Mouse (Mus musculus) liver, embryonic 16.5 days (tissue): Measurements from ENCODE around the gene Rftn1. TPM values are rescaled to one million over a fixed set of nuclear protein-coding genes. Genes with fewer than 3 reads are reported as not detected.

Experiments
- ATAC-seq: fragments of 200-750 bp; cut with Nextera tagmentation; 2 replicates; pipeline ENCODE4 v1.8.0; 2017; ENCODE audit warnings: low read depth, mild to moderate bottlenecking, moderate number of reproducible peaks, moderate library complexity
- H3K27ac ChIP-seq: fragments of 300-500 bp; sonication (generic); 2 replicates; pipeline ENCODE4 v1.5.1; 2014; ENCODE audit warnings: mild to moderate bottlenecking, low read length
- H3K27me3 ChIP-seq: fragments of 300-500 bp; sonication (generic); 2 replicates; pipeline ENCODE4 v1.6.1; 2014; ENCODE audit warnings: low read depth, low read length, mixed read lengths; ENCODE audit not compliant: control insufficient read depth, insufficient read depth
- H3K36me3 ChIP-seq: fragments of 300-500 bp; sonication (generic); 2 replicates; pipeline ENCODE4 v1.6.1; 2014; ENCODE audit warnings: mild to moderate bottlenecking; ENCODE audit not compliant: control insufficient read depth, insufficient read depth
- H3K4me1 ChIP-seq: fragments of 300-500 bp; sonication (generic); 2 replicates; pipeline ENCODE4 v1.6.1; 2014; ENCODE audit warnings: low read depth, low read length, mixed read lengths; ENCODE audit not compliant: control insufficient read depth
- H3K4me2 ChIP-seq: fragments of 300-500 bp; sonication (generic); 2 replicates; pipeline ENCODE4 v1.6.1; 2014; ENCODE audit warnings: low read depth, low read length, mixed read lengths
- H3K4me3 ChIP-seq: fragments of 300-500 bp; sonication (generic); 2 replicates; pipeline ENCODE4 v1.5.1; 2014; ENCODE audit warnings: low read depth, mild to moderate bottlenecking, low read length
- H3K9ac ChIP-seq: fragments of 300-500 bp; sonication (generic); 2 replicates; pipeline ENCODE4 v1.6.1; 2014; ENCODE audit warnings: low read depth, low read length
- H3K9me3 ChIP-seq: fragments of 300-500 bp; sonication (generic); replicated peaks from 2 replicates; pipeline ENCODE4 v1.6.1; 2016; ENCODE audit warnings: low read length; ENCODE audit not compliant: control insufficient read depth
- WGBS: fragments of 180-500 bp; shearing (Covaris S2); extraction: QIAGEN DNeasy Blood & Tissue Kit; methylation state at CpG from one replicate; pipeline ENCODE4 v1.1.7; 2014; ENCODE audit not compliant: insufficient replicate concordance; 5-methylcytosine and 5-hydroxymethylcytosine counted together
- polyA plus RNA-seq: library from polyadenylated mRNA; unstranded; fragments of >200 nt; fragmentation: Nextera tagmentation; extraction: Ambion mirVana; gene quantifications from 2 replicates; pipeline ENCODE4 v1.2.1, GENCODE M21; 2015

Rftn1 gene
- polyA plus RNA-seq, 1 experiment from 2014 or later, result 4.0 TPM

- WGBS, result 39% methylated on average over 4 of the region's 4 CpGs
- Histone ChIP-seq H3K9ac (no peak overlapping the region), H3K4me3 (no peak overlapping the region), H3K4me1 (no peaks in the 10 kb centered on the region), H3K36me3 (no peaks in the 10 kb centered on the region), H3K4me2 (no peak overlapping the region), H3K27ac (no peak overlapping the region), H3K27me3 (no peaks in the 10 kb centered on the region), H3K9me3 (no peaks in the 10 kb centered on the region)
- ATAC-seq, result no peak
These were observed 39.1 kb upstream of the Rftn1 start for GRCm38 (mm10) chr17:50229534-50229933.

GRCm38 (mm10) chr17:50227366-50227765, 36.9 kb upstream of the Rftn1 start:
- H3K27me3 ChIP-seq, result no peaks in the 10 kb centered on the region
- 48% methylated on average over 7 of the region's 7 CpGs for WGBS
- H3K36me3 ChIP-seq, result no peaks in the 10 kb centered on the region
- H3K4me2 ChIP-seq, result no peak overlapping the region
- no peak overlapping the region for H3K4me3 ChIP-seq
- no peaks in the 10 kb centered on the region for H3K4me1 ChIP-seq
- H3K9ac ChIP-seq, result no peak overlapping the region
- no peaks in the 10 kb centered on the region for H3K9me3 ChIP-seq
- no peak for ATAC-seq
- H3K27ac ChIP-seq, result no peak overlapping the region

DNA sequence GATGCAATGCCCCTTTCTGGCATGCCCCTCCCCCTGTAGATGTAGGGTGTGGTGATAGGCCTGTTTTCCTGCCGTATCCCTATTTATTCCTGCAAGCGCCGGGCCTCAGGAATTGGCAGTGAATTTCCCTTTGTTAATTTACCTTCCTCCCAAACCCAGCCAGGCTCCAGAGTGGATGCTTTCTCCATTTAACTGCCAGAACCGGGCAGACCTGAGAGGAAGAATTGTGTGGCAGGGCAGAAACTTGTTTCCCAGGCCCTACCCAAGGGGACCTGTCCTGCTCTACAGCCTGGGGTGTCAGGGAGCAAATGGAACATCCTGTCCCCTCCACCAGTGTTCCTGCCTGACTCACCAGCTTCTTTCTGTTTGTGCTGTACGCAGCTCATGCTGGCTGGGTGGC, 34.2 kb upstream of the Rftn1 start:
- H3K27ac ChIP-seq, result no peak overlapping the region
- no peaks in the 10 kb centered on the region for H3K36me3 ChIP-seq
- ATAC-seq, result no peak
- no peak overlapping the region for H3K4me2 ChIP-seq
- H3K27me3 ChIP-seq, result no peaks in the 10 kb centered on the region
- H3K9ac ChIP-seq, result no peak overlapping the region
- no peak overlapping the region for H3K4me3 ChIP-seq
- H3K4me1 ChIP-seq, result no peaks in the 10 kb centered on the region
- WGBS, result 59% methylated on average over 5 of the region's 5 CpGs
- H3K9me3 ChIP-seq, result no peaks in the 10 kb centered on the region

DNA sequence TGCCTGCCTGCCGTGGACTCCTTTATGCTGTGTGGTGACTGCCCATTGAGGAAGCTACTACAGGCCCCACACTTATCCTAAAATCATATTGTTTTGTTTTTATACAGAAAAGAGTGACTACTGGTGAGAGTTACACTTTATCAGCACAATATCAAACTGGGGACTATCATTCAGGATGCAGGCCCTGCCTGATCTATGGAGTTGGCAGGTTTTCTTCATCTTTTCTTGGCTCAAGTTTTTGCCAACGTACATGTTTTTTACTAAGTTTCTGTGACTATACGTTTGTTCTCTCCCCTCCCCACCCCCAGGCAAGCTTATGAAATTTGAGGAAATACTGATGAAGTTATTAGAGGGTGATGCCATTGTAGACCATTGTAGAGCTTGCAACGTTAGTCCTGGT, 27.5 kb upstream of the Rftn1 start:
- Histone ChIP-seq H3K9me3 (no peaks in the 10 kb centered on the region), H3K27ac (no peak overlapping the region), H3K27me3 (no peaks in the 10 kb centered on the region), H3K4me1 (no peaks in the 10 kb centered on the region), H3K9ac (no peak overlapping the region), H3K4me3 (no peak overlapping the region), H3K36me3 (no peaks in the 10 kb centered on the region), H3K4me2 (no peak overlapping the region)
- 43% methylated on average over 4 of the region's 4 CpGs for WGBS
- no peak for ATAC-seq

DNA sequence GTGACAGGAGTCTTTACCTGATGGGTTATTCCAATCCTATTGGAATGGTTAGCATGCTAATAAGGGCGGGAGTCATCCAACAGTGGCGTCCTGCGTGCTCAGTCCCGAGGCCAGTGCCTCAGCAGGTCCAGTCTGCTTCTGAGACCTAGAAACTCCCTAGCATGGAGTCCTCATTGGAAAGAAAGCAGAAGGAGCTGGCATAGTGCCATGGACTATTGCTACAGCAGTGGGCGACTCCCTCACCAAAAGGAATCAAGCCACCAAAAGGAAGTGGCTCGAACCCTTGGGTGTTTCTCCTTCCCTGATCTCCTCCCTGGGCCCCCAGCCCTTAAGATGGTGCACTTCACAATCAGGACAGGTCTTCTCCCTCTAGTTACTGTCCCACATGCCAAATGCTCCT, 24.6 kb upstream of the Rftn1 start:
- Histone ChIP-seq H3K4me1 (no peaks in the 10 kb centered on the region), H3K27me3 (no peaks in the 10 kb centered on the region), H3K9me3 (no peaks in the 10 kb centered on the region), H3K27ac (no peak overlapping the region), H3K4me3 (no peak overlapping the region), H3K9ac (no peak overlapping the region), H3K4me2 (no peak overlapping the region), H3K36me3 (no peaks in the 10 kb centered on the region)
- 59% methylated on average over 6 of the region's 6 CpGs for whole genome bisulfite sequencing
- no peak for ATAC-seq

GRCm38 (mm10) chr17:50213117-50213516, 22.6 kb upstream of the Rftn1 start:
- no peaks in the 10 kb centered on the region for H3K36me3 ChIP-seq
- no peak for ATAC-seq
- H3K27ac ChIP-seq, result no peak overlapping the region
- H3K9ac ChIP-seq, result no peak overlapping the region
- H3K9me3 ChIP-seq, result no peaks in the 10 kb centered on the region
- no peak overlapping the region for H3K4me3 ChIP-seq
- 36% methylated on average over 4 of the region's 4 CpGs for WGBS
- H3K4me2 ChIP-seq, result no peak overlapping the region
- no peaks in the 10 kb centered on the region for H3K27me3 ChIP-seq
- no peaks in the 10 kb centered on the region for H3K4me1 ChIP-seq

DNA sequence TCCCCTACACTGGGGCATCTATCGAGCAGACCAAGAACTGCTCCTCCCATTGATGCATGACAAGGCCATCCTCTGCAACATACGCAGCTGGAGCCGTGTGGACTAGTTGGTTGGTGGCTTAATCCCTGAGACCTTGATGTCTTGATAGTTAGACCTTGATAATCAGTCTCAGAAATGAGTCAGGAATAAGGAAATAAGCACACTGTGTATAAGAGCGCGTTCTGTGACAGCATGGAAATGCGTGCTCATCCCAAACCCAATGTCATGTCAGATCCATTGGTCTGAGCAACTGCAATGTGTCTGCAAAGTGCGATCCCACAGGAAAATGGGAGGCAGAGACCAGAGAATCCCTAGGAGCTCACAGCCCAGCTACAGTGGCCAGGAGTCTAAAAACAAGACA, 21.3 kb upstream of the Rftn1 start:
- Histone ChIP-seq H3K27me3 (no peaks in the 10 kb centered on the region), H3K4me1 (no peaks in the 10 kb centered on the region), H3K4me2 (no peak overlapping the region), H3K27ac (no peak overlapping the region), H3K9me3 (no peaks in the 10 kb centered on the region), H3K4me3 (no peak overlapping the region), H3K9ac (no peak overlapping the region), H3K36me3 (no peaks in the 10 kb centered on the region)
- ATAC-seq, result no peak
- WGBS, result 72% methylated on average over 7 of the region's 7 CpGs

- Histone ChIP-seq H3K4me2 (no peak overlapping the region), H3K4me3 (no peak overlapping the region), H3K9ac (no peak overlapping the region), H3K4me1 (no peaks in the 10 kb centered on the region), H3K27me3 (no peaks in the 10 kb centered on the region), H3K36me3 (no peaks in the 10 kb centered on the region), H3K27ac (no peak overlapping the region), H3K9me3 (no peaks in the 10 kb centered on the region)
- 66% methylated on average over 6 of the region's 6 CpGs for WGBS
- no peak for ATAC-seq
These were observed 19.4 kb upstream of the Rftn1 start for GRCm38 (mm10) chr17:50209831-50210230.

- Histone ChIP-seq H3K4me3 (no peak overlapping the region), H3K27me3 (no peaks in the 10 kb centered on the region), H3K4me2 (no peak overlapping the region), H3K36me3 (no peaks in the 10 kb centered on the region), H3K9me3 (no peaks in the 10 kb centered on the region), H3K4me1 (no peaks in the 10 kb centered on the region), H3K27ac (no peak overlapping the region), H3K9ac (no peak overlapping the region)
- WGBS, result 61% methylated on average over 7 of the region's 7 CpGs
- no peak for ATAC-seq
These were observed 17.9 kb upstream of the Rftn1 start for GRCm38 (mm10) chr17:50208137-50209045.
